Mouse (Mus musculus) brain, embryonic 14.5 days (tissue): ENCODE measurements around the gene Crp.

Experiments used
- CTCF ChIP-seq: fragments of 200-500 bp; IDR thresholded peaks from 2 replicates; pipeline ENCODE4 v1.5.1; 2012; ENCODE audit warnings: inconsistent platforms, mild to moderate bottlenecking, moderate library complexity, borderline replicate concordance; ENCODE audit not compliant: insufficient read depth, insufficient read length; ENCODE audit errors: extremely low read depth
- POLR2A ChIP-seq: fragments of 200-500 bp; IDR thresholded peaks from 2 replicates; pipeline ENCODE4 v1.6.1; 2012; ENCODE audit warnings: mild to moderate bottlenecking, inconsistent platforms, borderline replicate concordance; ENCODE audit not compliant: poor library complexity, insufficient read depth, insufficient read length, severe bottlenecking; ENCODE audit errors: extremely low read depth

GRCm38 (mm10) chr1:172649396-172649795, 48.5 kb upstream of the Crp start:
- no peak for TF ChIP-seq POLR2A
- TF ChIP-seq CTCF = no peak
